Mouse (Mus musculus) liver, adult 2 months (tissue): ENCODE results near the gene Ing2. TPM values are rescaled to one million over a fixed set of nuclear protein-coding genes. Genes with fewer than 3 reads are reported as not detected.
A peak's percentile ranks its signal among the peaks of the same experiment; 100 is the strongest.

Experiments used
- DNase-seq: peaks from one replicate; pipeline ENCODE4 v3.0.0-alpha.2; 2011; ENCODE audit warnings: low read depth, low spot score; ENCODE audit errors: extremely low read depth
- H3K27ac ChIP-seq: fragments of 200-500 bp; replicated peaks from 2 replicates; pipeline ENCODE4 v1.5.1; 2012; ENCODE audit warnings: low read depth, mild to moderate bottlenecking, control low read depth, inconsistent platforms, low read length; ENCODE audit not compliant: insufficient read depth
- H3K27me3 ChIP-seq: fragments of 200-500 bp; 2 replicates; pipeline ENCODE4 v1.6.1; 2012; ENCODE audit warnings: mild to moderate bottlenecking, moderate library complexity, low read length, inconsistent platforms; ENCODE audit not compliant: control insufficient read depth, insufficient read depth
- H3K36me3 ChIP-seq: fragments of 200-500 bp; 2 replicates; pipeline ENCODE4 v1.6.1; 2012; ENCODE audit warnings: low read length, inconsistent platforms; ENCODE audit not compliant: control insufficient read depth, insufficient read depth
- H3K4me1 ChIP-seq: fragments of 200-500 bp; 2 replicates; pipeline ENCODE4 v1.6.1; 2011; ENCODE audit warnings: low read length; ENCODE audit not compliant: control insufficient read depth, insufficient read depth
- H3K4me3 ChIP-seq: fragments of 200-500 bp; 2 replicates; pipeline ENCODE4 v1.5.1; 2011; ENCODE audit warnings: low read depth, mild to moderate bottlenecking, control low read depth, low read length, moderate library complexity; ENCODE audit not compliant: insufficient read depth
- H3K79me2 ChIP-seq: fragments of 200-500 bp; 2 replicates; pipeline ENCODE4 v1.6.1; 2012; ENCODE audit warnings: inconsistent platforms, mild to moderate bottlenecking, low read length, moderate library complexity; ENCODE audit not compliant: control insufficient read depth, insufficient read depth
- H3K9ac ChIP-seq: fragments of 200-500 bp; 2 replicates; pipeline ENCODE4 v1.6.1; 2012; ENCODE audit warnings: low read depth, mild to moderate bottlenecking, control low read depth, inconsistent platforms, low read length
- CTCF ChIP-seq: fragments of 200-500 bp; IDR thresholded peaks from 2 replicates; pipeline ENCODE4 v1.5.1; 2011; ENCODE audit warnings: low read depth, low read length, control low read depth
- POLR2A ChIP-seq: fragments of 200-500 bp; IDR thresholded peaks from 2 replicates; pipeline ENCODE4 v1.6.1; 2011; ENCODE audit warnings: low read length, control low read depth; ENCODE audit not compliant: insufficient read depth; ENCODE audit errors: extremely low read depth
- WGBS: fragments of 180-500 bp; shearing (Covaris S2); methylation state at CpG from one replicate; pipeline ENCODE4 v1.1.7; 2018; 5-methylcytosine and 5-hydroxymethylcytosine counted together
- polyA plus RNA-seq: library from polyadenylated mRNA; depleted of rRNA; stranded (reverse); fragments of >200 nt; gene quantifications from 2 replicates; pipeline ENCODE4 v1.2.3, GENCODE M21; 2012; rRNA removed
- total RNA-seq: library from RNA; depleted of rRNA; stranded (reverse); fragments of >200 nt; gene quantifications from 2 replicates; pipeline ENCODE4 v1.2.3, GENCODE M21; 2014; rRNA removed

Ing2 gene
- total RNA-seq (6.1 and 11.4 TPM in 2 replicates), polyA plus RNA-seq (1.6 and 2.6 TPM in 2 replicates)

- peak; percentile 92 for DNase-seq
- Histone ChIP-seq H3K4me3 (peak within 1 kb of the TSS; percentile 83), H3K9ac (peak within 1 kb of the TSS; percentile 98), H3K36me3 (no peaks in the 10 kb centered on the region), H3K79me2 (peaks cover 9% of the 10 kb centered on the region; the same call in 1 of the 2 replicates), H3K27me3 (no peaks in the 10 kb centered on the region), H3K27ac (peak within 1 kb of the TSS; percentile 95), H3K4me1 (peaks cover 5% of the 10 kb centered on the region; the same call in 1 of the 2 replicates)
- peak; percentile 85 for TF ChIP-seq POLR2A
- no peak for TF ChIP-seq CTCF
- under 1% methylated on average over 90 of the region's 106 CpGs for WGBS
These were observed at the start of gene Ing2 for GRCm38 (mm10) chr8:47674777-47675710. Gene Ing2 (minus strand): TSS chr8:47675556.

- Histone ChIP-seq H3K27me3 (no peaks in the 10 kb centered on the region), H3K36me3 (no peaks in the 10 kb centered on the region), H3K4me1 (no peaks in the 10 kb centered on the region), H3K79me2 (no peaks in the 10 kb centered on the region), H3K27ac (no peak overlapping the region), H3K9ac (no peak overlapping the region), H3K4me3 (no peak overlapping the region)
- TF ChIP-seq CTCF (no peak), POLR2A (no peak)
- no peak for DNase-seq
- WGBS: 78% methylated on average over 4 of the region's 4 CpGs
These were observed 46.3 kb upstream of the Ing2 start for GRCm38 (mm10) chr8:47721609-47722008.

DNA sequence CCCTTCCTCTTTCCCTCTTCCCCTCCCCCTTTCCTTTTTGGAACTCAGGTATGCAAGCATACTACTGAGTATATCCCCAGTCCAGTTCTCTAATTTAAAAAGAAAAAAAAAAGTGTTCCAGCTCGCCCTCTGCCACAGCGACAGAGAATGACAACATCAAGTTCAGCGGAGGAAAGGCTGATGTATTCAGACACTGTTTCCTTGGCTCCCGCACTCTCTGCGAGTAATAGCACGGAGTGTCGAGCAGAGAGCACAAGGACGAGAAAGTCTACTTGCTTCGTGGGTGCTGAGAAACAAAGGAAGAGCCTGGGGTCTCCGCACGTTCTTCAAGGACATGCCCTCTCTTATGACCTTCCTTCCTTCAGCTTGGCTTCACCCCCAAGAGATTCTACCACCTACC is 43.3 kb upstream of the Ing2 start:
- Histone ChIP-seq H3K9ac (no peak overlapping the region), H3K4me3 (no peak overlapping the region), H3K79me2 (no peaks in the 10 kb centered on the region; the same call in 1 of the 2 replicates), H3K36me3 (no peaks in the 10 kb centered on the region), H3K27ac (no peak overlapping the region), H3K4me1 (no peaks in the 10 kb centered on the region), H3K27me3 (no peaks in the 10 kb centered on the region)
- WGBS: 59% methylated on average over 11 of the region's 11 CpGs
- no peak for DNase-seq
- no peak for TF ChIP-seq POLR2A

DNA sequence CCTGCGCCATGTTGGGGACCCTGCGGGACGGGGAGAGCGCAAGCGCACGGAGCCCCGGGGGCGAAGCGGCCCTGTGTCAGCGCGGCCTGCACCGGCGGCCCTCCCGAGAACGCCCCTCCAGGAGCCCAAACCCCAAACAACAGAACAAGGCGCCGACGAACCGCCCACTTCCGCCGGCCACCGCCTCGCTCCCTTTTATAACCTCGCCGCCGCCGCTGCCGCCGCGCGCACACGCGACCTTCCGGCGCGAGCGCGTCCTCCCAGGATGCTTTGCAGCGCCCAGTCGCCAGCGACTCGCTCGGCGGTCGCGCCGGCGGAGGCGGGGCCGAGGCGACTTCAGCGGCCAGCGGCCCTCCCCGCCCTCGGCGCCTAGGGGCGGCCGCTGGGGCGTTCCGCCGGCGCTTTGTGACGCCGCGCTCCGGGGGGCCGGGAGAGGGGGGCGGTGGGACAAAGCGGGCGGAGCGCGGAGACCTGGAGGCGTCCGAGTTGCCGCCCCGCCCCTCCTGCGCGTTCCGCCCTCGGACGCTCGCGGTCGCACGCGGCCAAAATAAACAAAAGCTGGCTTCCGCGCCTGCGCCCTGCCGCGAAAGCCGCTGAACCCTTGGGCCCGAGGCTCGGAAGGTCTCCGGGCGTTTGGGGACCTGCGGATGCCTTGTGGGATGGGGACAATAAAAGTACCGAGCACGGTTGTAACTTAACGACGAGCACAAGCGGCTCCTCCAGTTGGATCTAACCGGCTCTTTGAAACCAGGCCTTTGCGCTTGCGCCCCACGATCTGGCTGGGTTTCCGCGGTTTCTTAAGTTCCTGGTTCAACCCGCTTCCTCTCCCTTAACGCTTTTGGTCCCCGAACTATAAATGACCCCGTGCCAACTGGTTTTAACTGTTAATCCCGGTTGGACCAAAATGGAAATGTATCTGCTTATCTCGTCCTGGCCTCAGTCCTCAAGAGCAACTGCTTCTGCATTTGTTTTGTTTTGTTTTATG is 38.7 kb upstream of the Ing2 start, which contains the start of gene Cdkn2aip:
TSS of gene Cdkn2aip (minus strand) at position 172 of the 985 bp plus-strand sequence.
- Histone ChIP-seq H3K4me3 (peak within 1 kb of the TSS; percentile 97), H3K27me3 (no peaks in the 10 kb centered on the region), H3K27ac (peak within 1 kb of the TSS; percentile 93), H3K4me1 (peaks cover 11% of the 10 kb centered on the region), H3K36me3 (peaks cover 14% of the 10 kb centered on the region), H3K79me2 (peaks cover 12% of the 10 kb centered on the region; the same call in 1 of the 2 replicates), H3K9ac (peak within 1 kb of the TSS; percentile 96)
- peak; percentile 94 for TF ChIP-seq POLR2A
- no peak for TF ChIP-seq CTCF
- under 1% methylated on average over 114 of the region's 114 CpGs for WGBS
- peak; percentile 81 for DNase-seq

GRCm38 (mm10) chr8:47713171-47713663 is 37.9 kb upstream of the Ing2 start:
- Histone ChIP-seq H3K4me3 (peak overlapping the region; percentile 97), H3K36me3 (peaks cover 18% of the 10 kb centered on the region), H3K4me1 (peaks cover 12% of the 10 kb centered on the region), H3K27ac (peak overlapping the region; percentile 92), H3K27me3 (no peaks in the 10 kb centered on the region), H3K9ac (peak overlapping the region; percentile 96), H3K79me2 (peaks cover 12% of the 10 kb centered on the region; the same call in 1 of the 2 replicates)
- TF ChIP-seq CTCF: no peak
- no peak for TF ChIP-seq POLR2A
- DNase-seq: peak; percentile 72
- WGBS: under 1% methylated on average over 44 of the region's 44 CpGs
